Mouse (Mus musculus) embryonic fibroblast, embryonic 13.5 days (primary cell): ENCODE data around the gene Azi2. TPM values are rescaled to one million over a fixed set of nuclear protein-coding genes. Genes with fewer than 3 reads are reported as not detected.

Experiments
- H3K27ac ChIP-seq: 2 replicates; pipeline ENCODE4 v1.5.1; 2012; ENCODE audit warnings: low read length, control low read depth, inconsistent platforms; ENCODE audit not compliant: insufficient read depth
- H3K4me1 ChIP-seq: 2 replicates; pipeline ENCODE4 v1.6.1; 2011; ENCODE audit warnings: low read length; ENCODE audit not compliant: control insufficient read depth, insufficient read depth
- H3K4me3 ChIP-seq: 2 replicates; pipeline ENCODE4 v1.5.1; 2011; ENCODE audit warnings: mild to moderate bottlenecking, control low read depth, low read length; ENCODE audit not compliant: insufficient read depth
- CTCF ChIP-seq: IDR thresholded peaks from 2 replicates; pipeline ENCODE4 v1.5.1; 2011; ENCODE audit warnings: mild to moderate bottlenecking, control low read depth, low read length, moderate library complexity, borderline replicate concordance; ENCODE audit not compliant: insufficient read depth
- POLR2A ChIP-seq: IDR thresholded peaks from 2 replicates; pipeline ENCODE4 v1.6.1; 2011; ENCODE audit warnings: low read depth, mild to moderate bottlenecking, control low read depth, low read length, moderate library complexity
- polyA plus RNA-seq: library from polyadenylated mRNA; stranded (reverse); fragments of >200 nt; gene quantifications from 2 replicates; pipeline ENCODE4 v1.2.4, GENCODE M21; 2011; ENCODE audit warnings: low read depth; ENCODE audit not compliant: missing spikeins, insufficient read length

Gene Azi2
- polyA plus RNA-seq = 87.5 and 87.9 TPM in 2 replicates

- peaks cover 3% of the 10 kb centered on the region; the same call in 1 of the 2 replicates for H3K4me1 ChIP-seq
- TF ChIP-seq CTCF (peak; percentile 77), POLR2A (peak; percentile 69)
- H3K27ac ChIP-seq = peak within 1 kb of the TSS; percentile 29
- H3K4me3 ChIP-seq = peak within 1 kb of the TSS; percentile 95
Measured at GRCm38 (mm10) chr9:118040218-118041021, at the start of gene Azi2. TSS of gene Azi2 (plus strand) at chr9:118040499.

- no peak for TF ChIP-seq CTCF
- no peak for TF ChIP-seq POLR2A
- H3K4me3 ChIP-seq = no peak overlapping the region
- H3K4me1 ChIP-seq = no peaks in the 10 kb centered on the region
- H3K27ac ChIP-seq = no peak overlapping the region
Measured at GRCm38 (mm10) chr9:117996631-117997030, 43.7 kb upstream of the Azi2 start.

- no peak overlapping the region for H3K27ac ChIP-seq
- TF ChIP-seq CTCF = no peak
- TF ChIP-seq POLR2A = no peak
- no peaks in the 10 kb centered on the region for H3K4me1 ChIP-seq
- no peak overlapping the region for H3K4me3 ChIP-seq
Measured at GRCm38 (mm10) chr9:118001488-118001887, 38.8 kb upstream of the Azi2 start.

DNA sequence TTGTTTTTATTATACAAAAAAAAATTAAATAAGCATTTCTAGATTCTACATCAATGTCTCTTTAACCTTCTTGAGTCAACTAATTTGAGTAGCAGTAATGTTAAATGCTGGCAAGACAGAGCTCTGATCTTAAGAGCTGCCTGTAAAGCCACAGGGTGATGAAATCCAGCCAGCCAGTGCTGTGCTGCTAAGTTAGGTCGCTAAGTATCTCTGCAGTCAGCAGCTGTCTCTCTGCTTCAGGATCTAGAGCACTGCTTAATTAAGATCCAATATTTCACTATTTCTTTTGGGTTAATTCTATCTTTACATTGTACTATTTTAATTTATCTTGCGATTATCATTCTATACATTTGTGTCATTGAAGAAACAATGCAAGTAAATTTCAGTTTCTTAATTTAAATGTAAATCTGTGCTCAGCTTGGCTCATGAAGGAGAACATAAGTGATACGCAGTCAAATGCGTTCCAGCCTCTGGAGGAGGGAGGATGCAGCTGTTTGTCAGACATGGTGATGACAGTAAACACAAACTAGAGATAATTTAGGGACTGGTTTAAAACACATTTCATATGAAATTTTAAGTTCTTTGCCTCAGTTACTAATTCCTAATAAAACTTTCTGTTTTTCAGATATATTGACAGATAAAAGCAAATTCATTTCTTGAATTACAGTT, 36.9 kb upstream of the Azi2 start:
- Histone ChIP-seq H3K4me3 (no peak overlapping the region), H3K27ac (no peak overlapping the region), H3K4me1 (no peaks in the 10 kb centered on the region)
- no peak for TF ChIP-seq POLR2A
- no peak for TF ChIP-seq CTCF

DNA sequence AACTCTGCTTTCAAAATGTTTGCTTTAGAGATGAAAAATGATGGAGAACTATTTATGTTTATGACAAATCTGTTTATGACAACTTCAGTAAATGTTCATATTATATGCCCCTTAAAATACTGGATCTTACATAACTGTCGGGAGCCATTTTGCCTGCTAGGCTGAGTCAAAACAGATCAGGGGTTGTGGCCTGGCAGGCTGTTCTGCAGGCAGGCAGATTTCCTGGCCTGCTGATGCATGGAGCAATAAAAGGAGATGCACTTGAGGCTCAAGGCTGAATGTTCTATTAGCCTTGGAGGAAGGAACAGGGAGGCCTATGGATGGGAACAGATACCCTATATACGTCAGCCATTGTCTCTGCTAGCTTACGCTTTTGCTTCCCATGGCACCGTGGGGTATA, 36.4 kb upstream of the Azi2 start:
- TF ChIP-seq CTCF = no peak
- no peaks in the 10 kb centered on the region for H3K4me1 ChIP-seq
- H3K27ac ChIP-seq = no peak overlapping the region
- H3K4me3 ChIP-seq = no peak overlapping the region

DNA sequence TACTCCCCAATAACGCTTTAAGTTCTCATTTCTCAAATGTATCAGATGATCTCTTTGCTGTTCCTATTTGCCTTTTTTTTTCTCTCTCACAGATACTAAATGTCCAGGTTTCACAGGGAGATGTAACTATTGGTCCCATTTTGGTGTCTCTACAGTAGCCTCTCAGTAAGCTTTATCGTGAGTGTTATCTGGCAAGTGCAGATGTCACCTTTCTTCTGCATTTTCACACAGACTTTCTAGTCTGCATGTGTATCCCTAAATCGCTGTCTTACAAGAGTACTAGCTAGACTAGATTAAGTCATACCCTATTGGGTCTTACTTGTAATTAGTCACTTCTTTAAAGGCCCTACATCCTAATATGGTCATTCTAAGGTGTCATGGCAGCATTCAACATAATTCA, 27.4 kb upstream of the Azi2 start:
- TF ChIP-seq CTCF = no peak
- no peak for TF ChIP-seq POLR2A
- no peaks in the 10 kb centered on the region for H3K4me1 ChIP-seq
- no peak overlapping the region for H3K4me3 ChIP-seq
- H3K27ac ChIP-seq = no peak overlapping the region

DNA sequence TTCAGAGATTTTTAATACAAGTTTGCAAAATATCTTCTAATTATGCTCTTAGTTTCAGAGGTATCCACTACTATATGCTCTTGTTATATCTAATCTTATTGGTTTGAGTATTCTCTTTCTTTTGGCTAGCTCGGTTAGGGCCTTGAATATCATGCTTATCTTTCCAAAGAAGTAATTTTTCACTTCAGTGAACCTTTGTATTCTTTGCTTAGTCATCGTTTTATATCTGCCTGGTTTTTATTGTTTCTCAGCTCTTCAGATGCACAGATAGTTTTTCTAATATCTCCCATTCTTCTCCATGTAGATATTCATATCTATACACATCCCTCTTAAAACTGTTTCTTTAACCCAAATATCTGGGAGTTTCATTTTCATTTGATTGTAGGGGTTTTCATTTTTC, 15.3 kb upstream of the Azi2 start:
- H3K4me1 ChIP-seq = no peaks in the 10 kb centered on the region
- no peak overlapping the region for H3K27ac ChIP-seq
- no peak overlapping the region for H3K4me3 ChIP-seq
- TF ChIP-seq CTCF (no peak), POLR2A (no peak)

DNA sequence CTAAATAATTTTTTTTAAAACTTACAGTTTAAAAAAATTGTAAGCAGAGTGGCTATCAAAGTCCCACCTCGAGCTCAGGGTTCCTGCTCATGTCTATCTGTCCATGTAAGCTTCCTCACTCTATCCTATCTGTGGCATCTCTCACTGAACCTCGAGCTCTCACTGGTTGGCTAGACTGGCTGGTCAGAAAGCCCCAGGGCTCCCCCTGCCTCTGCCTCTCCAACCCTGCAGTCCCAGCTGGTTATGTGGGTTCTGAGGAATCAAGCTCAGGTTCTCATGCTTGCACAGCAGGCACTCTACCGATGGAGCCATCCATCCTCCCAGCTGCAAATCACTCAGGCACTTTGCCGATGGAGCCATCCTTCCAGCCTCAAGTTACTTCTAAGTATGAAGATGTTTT, 10.8 kb upstream of the Azi2 start:
- TF ChIP-seq POLR2A (no peak), CTCF (no peak)
- no peak overlapping the region for H3K4me3 ChIP-seq
- H3K27ac ChIP-seq = no peak overlapping the region
- no peaks in the 10 kb centered on the region for H3K4me1 ChIP-seq

GRCm38 (mm10) chr9:118030252-118030651, 10.0 kb upstream of the Azi2 start:
- H3K4me1 ChIP-seq = no peaks in the 10 kb centered on the region
- no peak overlapping the region for H3K27ac ChIP-seq
- TF ChIP-seq POLR2A (no peak), CTCF (no peak)
- H3K4me3 ChIP-seq = no peak overlapping the region

- H3K4me3 ChIP-seq = no peak overlapping the region
- no peak for TF ChIP-seq CTCF
- no peak for TF ChIP-seq POLR2A
- H3K27ac ChIP-seq = no peak overlapping the region
- no peaks in the 10 kb centered on the region for H3K4me1 ChIP-seq
Measured at GRCm38 (mm10) chr9:118031694-118032093, 8.6 kb upstream of the Azi2 start.

- Histone ChIP-seq H3K4me3 (no peak overlapping the region), H3K4me1 (no peaks in the 10 kb centered on the region), H3K27ac (no peak overlapping the region)
- no peak for TF ChIP-seq CTCF
- TF ChIP-seq POLR2A = no peak
Measured at GRCm38 (mm10) chr9:118034990-118035389, 5.3 kb upstream of the Azi2 start.
